Mouse (Mus musculus): ENCODE results near the gene Dis3.
A peak's percentile ranks its signal among the peaks of the same experiment; 100 is the strongest.
"Not testable (repeated sequence)": the region's sequence is repeated elsewhere in the genome, so short reads cannot be mapped to it uniquely, and the experiment has no call there.

Gene Dis3

DNA sequence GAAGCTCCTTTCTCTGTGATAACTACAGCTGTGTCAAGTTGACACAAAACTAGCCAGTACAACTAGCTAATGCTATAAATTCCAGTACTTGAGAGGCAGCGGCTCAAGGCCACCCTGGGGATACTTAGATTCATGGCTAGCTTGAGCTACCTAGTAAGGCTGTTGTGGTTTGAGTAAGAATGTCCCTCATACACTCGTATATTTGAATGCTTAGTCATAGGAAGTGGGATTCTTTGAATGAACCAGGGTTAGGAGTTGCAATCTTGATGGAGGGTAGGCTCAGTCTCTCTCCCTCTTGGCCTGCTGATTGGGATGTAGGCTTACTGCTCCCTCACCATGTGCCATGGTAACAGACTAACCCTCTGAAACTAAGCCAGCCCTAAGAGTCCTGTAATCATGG, 36.5 kb downstream of the Dis3 start:
- DNase-seq (ENCODE audit: low spot score), result no peak

DNA sequence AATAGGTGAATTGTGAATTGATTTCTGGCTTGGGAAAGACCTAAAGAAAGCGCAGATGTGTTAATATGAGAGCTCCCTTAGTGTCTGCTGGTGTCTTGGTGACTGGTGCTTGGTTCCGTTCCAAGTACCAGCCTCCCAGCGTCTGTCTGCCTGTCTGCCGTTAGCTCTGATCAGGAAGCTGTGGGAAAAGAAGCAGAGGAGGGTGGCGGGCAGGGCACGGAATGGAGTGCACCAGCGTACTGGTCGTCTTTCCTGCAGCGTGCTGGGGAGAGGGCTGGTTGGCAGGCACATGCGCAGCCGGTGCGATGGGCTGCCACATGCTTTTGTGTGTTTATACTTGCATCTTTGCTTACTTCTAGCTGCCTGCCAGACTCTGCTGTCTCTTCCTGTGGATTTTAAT, 39.0 kb downstream of the Dis3 start:
- DNase-seq (ENCODE audit: low spot score), result no peak

DNA sequence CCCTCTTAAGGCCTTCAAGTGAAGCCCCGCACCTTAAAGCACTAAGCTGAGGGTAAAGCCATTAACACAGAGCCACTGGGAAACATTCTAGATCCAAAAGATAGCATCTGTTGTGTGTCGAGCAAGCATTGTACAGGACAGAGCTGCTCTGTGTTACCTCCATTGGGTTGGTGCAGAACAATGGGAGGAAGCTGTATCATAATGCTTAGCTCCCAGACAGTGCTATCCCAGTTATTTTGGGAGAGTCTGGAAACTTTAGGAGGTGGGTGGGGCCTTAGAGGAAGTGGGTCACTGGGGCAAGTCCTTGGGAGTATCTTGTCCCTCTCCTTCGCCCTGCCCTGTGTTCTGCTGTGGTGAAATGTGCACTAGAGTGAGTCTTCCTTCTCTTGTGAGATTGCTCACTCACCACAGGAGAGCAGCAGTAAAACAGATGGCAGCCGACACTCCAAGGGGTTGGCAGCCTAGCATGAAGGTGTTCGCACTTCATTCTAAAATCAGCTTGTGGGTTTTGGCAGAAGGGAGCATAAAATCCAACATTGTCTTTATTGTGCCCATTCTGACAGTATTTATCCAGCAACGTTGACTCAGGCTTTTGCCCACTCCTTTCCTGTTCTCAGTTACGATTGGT, 40.5 kb downstream of the Dis3 start:
- DNase-seq (ENCODE audit: low spot score), result no peak

GRCm38 (mm10) chr14:99046782-99047181, 52.8 kb downstream of the Dis3 start:
- DNase-seq (ENCODE audit: low spot score), result no peak

DNA sequence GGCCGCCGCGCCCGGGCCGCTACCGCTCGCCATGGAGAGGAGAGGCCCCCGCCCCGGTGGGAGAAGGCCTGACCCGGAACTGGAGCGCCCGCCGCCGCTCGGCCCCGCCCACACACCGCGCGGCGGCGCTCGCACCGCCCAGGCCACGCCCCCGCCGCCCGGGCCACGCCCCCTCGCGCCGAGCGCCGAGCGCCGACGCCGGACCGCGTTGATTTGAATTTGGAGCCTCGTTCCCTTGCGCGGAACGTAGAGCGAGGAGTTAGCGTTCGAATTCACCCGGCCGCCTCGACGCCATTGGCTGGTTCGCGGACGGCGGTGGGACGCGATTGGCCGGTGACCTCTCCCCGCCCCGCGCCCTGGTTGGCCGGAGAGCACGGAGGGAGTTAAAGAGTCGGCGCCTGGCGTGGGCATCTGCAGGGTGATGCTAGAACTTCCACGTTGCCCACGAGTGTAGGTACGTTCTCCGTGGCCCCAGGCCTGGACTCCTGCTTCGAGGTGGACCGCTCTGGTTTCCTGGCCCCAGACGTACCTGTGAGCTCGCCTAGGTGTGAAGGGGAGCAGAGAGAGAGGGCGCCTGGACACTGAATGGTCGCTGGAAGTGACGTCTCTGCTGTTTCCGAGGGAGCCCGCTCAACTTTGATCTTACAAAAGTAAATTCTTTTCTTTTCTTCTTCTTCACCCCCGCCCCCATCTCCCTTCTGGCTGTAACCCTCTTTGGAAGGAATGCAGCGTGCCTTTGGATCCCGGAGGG, 53.4 kb downstream of the Dis3 start, which contains the start of the genes Mzt1 and Bora:
Gene Mzt1 (minus strand): TSS at position 104 of the 751 bp plus-strand sequence.
Gene Bora (plus strand): TSS at position 192 of the 751 bp plus-strand sequence.
- peak; percentile 95 for DNase-seq (ENCODE audit: low spot score)

GRCm38 (mm10) chr14:99045378-99046030, 54.1 kb downstream of the Dis3 start:
- peak; percentile 46 for DNase-seq (ENCODE audit: low spot score)

DNA sequence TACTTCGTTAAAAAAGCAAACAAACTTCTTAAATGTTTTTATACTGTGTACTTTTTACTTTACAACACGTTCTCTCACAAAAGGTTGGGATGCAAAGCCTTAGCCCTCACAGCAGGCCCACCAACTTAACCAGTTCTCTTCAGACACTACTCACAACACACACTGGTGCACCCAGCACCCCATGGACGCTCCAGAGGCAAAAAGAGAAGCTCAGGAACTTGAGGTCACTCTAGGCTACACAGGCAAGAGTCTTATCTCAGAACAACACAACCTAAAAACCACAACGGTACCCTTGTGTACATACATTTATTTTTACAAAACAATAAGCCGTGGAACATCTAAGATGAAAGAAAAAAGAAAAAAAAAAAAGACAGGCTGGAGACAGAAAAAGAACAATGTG, 54.9 kb downstream of the Dis3 start:
- no peak for DNase-seq (ENCODE audit: low spot score)

GRCm38 (mm10) chr14:99044096-99044495, 55.5 kb downstream of the Dis3 start:
- no peak for DNase-seq (ENCODE audit: low spot score)

DNA sequence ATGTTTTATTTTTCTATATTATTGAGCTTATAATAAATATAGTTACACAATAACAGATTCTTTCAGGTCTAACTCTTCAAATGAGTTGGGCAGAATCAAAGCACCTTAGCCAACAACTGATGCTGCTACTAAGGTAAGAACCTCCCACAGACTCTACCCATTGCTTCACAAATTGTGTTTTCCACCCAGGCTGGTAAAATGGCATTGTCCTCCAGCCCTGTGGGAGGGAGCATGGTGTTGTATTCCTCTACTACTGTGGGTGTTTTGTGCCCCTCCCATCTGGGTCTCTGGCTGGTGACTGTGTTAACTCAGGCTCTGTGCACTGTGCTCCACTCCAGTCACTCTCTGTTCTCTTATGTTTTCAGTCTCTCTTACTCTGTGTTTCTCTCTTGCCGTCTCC, 56.1 kb downstream of the Dis3 start:
- DNase-seq (ENCODE audit: low spot score), result no peak

DNA sequence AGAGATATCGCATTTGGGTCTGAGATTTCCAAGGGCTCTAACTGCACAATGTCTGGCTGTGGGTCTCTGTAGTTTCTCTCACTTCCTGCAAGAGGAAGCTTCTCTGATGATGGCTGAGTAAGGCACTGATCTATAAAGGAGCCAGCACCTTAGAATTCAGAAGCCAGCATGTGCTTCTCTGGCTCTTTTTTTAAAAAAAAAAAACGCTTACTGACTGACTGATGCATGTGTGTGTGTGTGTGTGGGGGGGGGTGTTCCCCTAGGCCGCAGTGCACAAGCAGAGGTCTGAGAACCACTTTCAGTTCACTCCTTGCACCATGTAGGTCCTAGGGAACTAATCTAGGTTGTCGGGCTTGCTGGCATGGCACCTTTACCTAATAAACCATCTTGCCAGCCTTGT, 58.2 kb downstream of the Dis3 start:
- DNase-seq (ENCODE audit: low spot score), result no peak

GRCm38 (mm10) chr14:99039308-99039707, 60.3 kb downstream of the Dis3 start:
- DNase-seq (ENCODE audit: low spot score), result not testable (repeated sequence)

- DNase-seq (ENCODE audit: low spot score), result no peak
Observed at GRCm38 (mm10) chr14:99037703-99038102, 61.9 kb downstream of the Dis3 start.

GRCm38 (mm10) chr14:99036039-99036438, 63.5 kb downstream of the Dis3 start:
- no peak for DNase-seq (ENCODE audit: low spot score)

DNA sequence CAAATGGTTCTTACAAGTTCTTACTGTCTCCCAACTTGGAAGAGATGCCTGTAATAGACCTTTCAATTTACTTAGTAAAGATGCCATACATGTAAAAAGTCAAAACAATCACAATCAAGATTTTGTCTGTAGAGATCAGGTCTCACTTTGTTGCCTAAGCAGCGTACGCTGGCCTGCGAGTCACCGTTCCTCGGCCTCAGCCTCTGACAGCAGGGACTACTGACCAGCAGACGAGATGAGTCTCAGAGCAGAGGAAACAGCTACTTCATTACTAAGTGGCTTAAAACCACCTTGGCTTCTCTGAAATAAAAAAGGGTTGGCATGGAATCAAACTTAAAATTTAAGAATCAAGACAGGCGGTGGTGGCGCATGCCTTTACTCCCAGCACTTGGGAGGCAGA, 64.7 kb downstream of the Dis3 start:
- DNase-seq (ENCODE audit: low spot score), result not testable (repeated sequence)

GRCm38 (mm10) chr14:99032596-99032995, 67.0 kb downstream of the Dis3 start:
- no peak for DNase-seq (ENCODE audit: low spot score)

GRCm38 (mm10) chr14:99031337-99031873, 68.2 kb downstream of the Dis3 start:
- DNase-seq (ENCODE audit: low spot score), result no peak

DNA sequence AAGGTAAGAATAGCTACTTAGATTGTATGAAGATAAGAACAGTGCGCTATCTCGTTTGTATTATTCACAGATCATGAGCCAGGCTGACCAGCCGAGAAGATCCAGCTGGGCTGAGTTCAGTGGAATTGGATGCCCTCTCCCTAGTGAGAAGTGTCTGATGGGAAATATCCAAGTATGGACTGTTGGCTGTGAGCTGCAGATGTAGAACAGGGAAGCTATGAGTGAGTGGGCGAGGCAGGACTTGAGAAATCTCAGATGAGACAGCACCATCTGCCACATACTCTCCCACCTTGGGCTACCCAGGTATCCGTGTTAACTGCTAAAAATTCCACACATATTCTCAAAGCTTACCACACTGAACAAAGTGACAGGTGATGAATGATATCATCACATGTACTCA, 69.6 kb downstream of the Dis3 start:
- no peak for DNase-seq (ENCODE audit: low spot score)
